In the genomic region with DNA sequence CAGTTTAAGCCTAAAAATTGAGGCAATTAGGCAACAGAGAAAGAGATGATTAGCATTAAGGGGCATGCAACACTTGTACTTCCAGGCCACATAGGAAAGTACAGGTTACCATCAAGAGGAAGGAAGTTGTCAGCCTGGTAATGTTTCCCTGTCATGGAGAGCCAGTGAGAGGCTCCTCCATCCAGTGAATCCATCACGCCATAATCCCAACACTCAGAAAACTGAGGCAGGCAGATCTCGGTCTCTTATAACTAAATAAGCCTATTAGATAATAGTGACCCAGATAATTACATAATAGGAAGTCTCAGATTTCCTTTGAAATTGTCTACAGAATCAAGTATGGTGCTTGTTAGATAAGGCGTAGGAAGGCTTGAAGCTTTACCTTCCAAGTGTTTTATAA, we compare ENCODE assay signal across 8 mouse cellular contexts. TPM values are rescaled to one million over a fixed set of nuclear protein-coding genes. Genes with fewer than 3 reads are reported as not detected.
DNase-seq lines count a peak whose midpoint lies in the region; ATAC-seq and TF ChIP-seq lines count a peak whose summit lies in the region.

No protein-coding gene starts in this region.

- H3K27ac ChIP-seq in forebrain, postnatal 0 days (ENCODE audit: low read depth, low read length), result no peak overlapping the region
- H3K27ac ChIP-seq in forebrain, embryonic 16.5 days (ENCODE audit: low read length), result no peak overlapping the region
- no peak overlapping the region for H3K27ac ChIP-seq in kidney, embryonic 16.5 days (ENCODE audit: low read length)
- no peak overlapping the region for H3K27ac ChIP-seq in CH12.LX (ENCODE audit: insufficient read depth, low read depth)
- H3K27ac ChIP-seq in limb, embryonic 15.5 days, result no peak overlapping the region

- H3K36me3 ChIP-seq in forebrain, postnatal 0 days (ENCODE audit: insufficient read depth), result no peaks in the 10 kb centered on the region
- H3K36me3 ChIP-seq in forebrain, embryonic 16.5 days (ENCODE audit: control insufficient read depth, insufficient read depth), result no peaks in the 10 kb centered on the region
- no peaks in the 10 kb centered on the region for H3K36me3 ChIP-seq in kidney, embryonic 16.5 days (ENCODE audit: insufficient read depth, low read length)
- no peaks in the 10 kb centered on the region for H3K36me3 ChIP-seq in CH12.LX (replicated peaks in 1 of 2; ENCODE audit: control insufficient read depth in 1 of 2, insufficient read depth in 1 of 2, low read length in 1 of 2)
- no peaks in the 10 kb centered on the region for H3K36me3 ChIP-seq in limb, embryonic 15.5 days

- no peak overlapping the region for H3K9ac ChIP-seq in forebrain, postnatal 0 days
- H3K9ac ChIP-seq in forebrain, embryonic 16.5 days (replicated peaks; ENCODE audit: low read depth, low read length), result no peak overlapping the region
- H3K9ac ChIP-seq in kidney, embryonic 16.5 days (replicated peaks; ENCODE audit: low read length), result no peak overlapping the region
- peak overlapping the region; percentile 51; the same call in 1 of the 2 replicates for H3K9ac ChIP-seq in CH12.LX (ENCODE audit: insufficient read depth, low read depth)
- H3K9ac ChIP-seq in limb, embryonic 15.5 days, result no peak overlapping the region

- TF ChIP-seq EP300 in CH12.LX (IDR thresholded peaks at IDR 0.05; ENCODE audit: low read length), result no peak

- no peak overlapping the region; the same call in 1 of the 2 replicates for H3K4me2 ChIP-seq in forebrain, postnatal 0 days (ENCODE audit: low read depth)
- H3K4me2 ChIP-seq in forebrain, embryonic 16.5 days (ENCODE audit: low read length), result no peak overlapping the region
- H3K4me2 ChIP-seq in kidney, embryonic 16.5 days (replicated peaks; ENCODE audit: low read depth, low read length), result peak overlapping the region; percentile 57; the same call in 1 of the 2 replicates
- peak overlapping the region; percentile 67 for H3K4me2 ChIP-seq in CH12.LX (ENCODE audit: insufficient read depth, low read depth, poor library complexity, severe bottlenecking)
- H3K4me2 ChIP-seq in limb, embryonic 15.5 days, result peak overlapping the region; percentile 39; the same call in 1 of the 2 replicates

- no peak for TF ChIP-seq RAD21 in CH12.LX (IDR thresholded peaks at IDR 0.05; ENCODE audit: low read depth, low read length)

- no peak for ATAC-seq in forebrain, postnatal 0 days
- no peak for ATAC-seq in forebrain, embryonic 16.5 days
- ATAC-seq in kidney, embryonic 16.5 days (ENCODE audit: low FRiP score, low TSS enrichment), result no peak
- ATAC-seq in limb, embryonic 15.5 days (ENCODE audit: insufficient number of reproducible peaks, low FRiP score, low TSS enrichment, low read depth), result no peak

- no peaks in the 10 kb centered on the region for H3K9me3 ChIP-seq in forebrain, postnatal 0 days (ENCODE audit: low read length)
- no peaks in the 10 kb centered on the region for H3K9me3 ChIP-seq in forebrain, embryonic 16.5 days (ENCODE audit: control insufficient read depth, low read length)
- H3K9me3 ChIP-seq in kidney, embryonic 16.5 days (ENCODE audit: low read length), result no peaks in the 10 kb centered on the region
- no peaks in the 10 kb centered on the region for H3K9me3 ChIP-seq in CH12.LX (replicated peaks; ENCODE audit: low read length)
- no peaks in the 10 kb centered on the region for H3K9me3 ChIP-seq in limb, embryonic 15.5 days

- dilution Hi-C loops in CH12.LX (cut with MboI; ENCODE audit: extremely low pct_ligation_motif_present, extremely low pct_unique_long_range_greater_than_20kb, low sequenced_read_pairs), result no loop called here

- H3K4me3 ChIP-seq in forebrain, postnatal 0 days (ENCODE audit: low read depth, low read length), result peak overlapping the region; percentile 48; the same call in 1 of the 2 replicates
- no peak overlapping the region for H3K4me3 ChIP-seq in forebrain, embryonic 16.5 days (replicated peaks; ENCODE audit: low read length)
- peak overlapping the region; percentile 60; the same call in 1 of the 2 replicates for H3K4me3 ChIP-seq in kidney, embryonic 16.5 days (ENCODE audit: low read length)
- peak overlapping the region in 2 of 3 experiments; percentile 23 to 50 for H3K4me3 ChIP-seq in CH12.LX (replicated peaks in 1 of 3; ENCODE audit: low read depth in 2 of 3, low read length in 2 of 3, poor library complexity in 1 of 3)
- no peak overlapping the region for H3K4me3 ChIP-seq in limb, embryonic 15.5 days

- DNase-seq in forebrain, postnatal 0 days, result no peak
- DNase-seq in kidney, postnatal 10 days, result no peak
- no peak for DNase-seq in CH12.LX (ENCODE audit: extremely low read depth)
- no peak for DNase-seq in thymus, postnatal 4 days
- no peak for DNase-seq in retina, postnatal 1 day

- no peak for TF ChIP-seq POLR2A in CH12.LX (IDR thresholded peaks at IDR 0.05; ENCODE audit: low read depth, low read length)

- no peaks in the 10 kb centered on the region for H3K4me1 ChIP-seq in forebrain, postnatal 0 days (ENCODE audit: insufficient read depth)
- peaks cover 2% of the 10 kb centered on the region; the same call in 1 of the 2 replicates for H3K4me1 ChIP-seq in forebrain, embryonic 16.5 days (replicated peaks; ENCODE audit: control insufficient read depth, insufficient read depth, low read length)
- no peaks in the 10 kb centered on the region for H3K4me1 ChIP-seq in kidney, embryonic 16.5 days (ENCODE audit: insufficient read depth, low read length)
- peaks cover 3 to 15% of the 10 kb centered on the region in 2 experiments; a peak in 2 of 4 replicates for H3K4me1 ChIP-seq in CH12.LX (ENCODE audit: control insufficient read depth in 1 of 2, insufficient read depth in 2 of 2)
- no peaks in the 10 kb centered on the region for H3K4me1 ChIP-seq in limb, embryonic 15.5 days

- H3K27me3 ChIP-seq in forebrain, postnatal 0 days (ENCODE audit: insufficient read depth, low read length), result no peaks in the 10 kb centered on the region
- no peaks in the 10 kb centered on the region for H3K27me3 ChIP-seq in forebrain, embryonic 16.5 days (replicated peaks; ENCODE audit: control insufficient read depth, insufficient read depth, low read length)
- no peaks in the 10 kb centered on the region for H3K27me3 ChIP-seq in kidney, embryonic 16.5 days (ENCODE audit: insufficient read depth, low read length)
- H3K27me3 ChIP-seq in CH12.LX (replicated peaks), result no peaks in the 10 kb centered on the region
- 0 out of 2 replicates have a peak, but pooled peaks cover 4% of the 10 kb centered on the region for H3K27me3 ChIP-seq in limb, embryonic 15.5 days

- 74% methylated on average over 3 of the region's 3 CpGs for WGBS in forebrain, postnatal 0 days
- 73% methylated on average over 3 of the region's 3 CpGs for WGBS in forebrain, embryonic 16.5 days
- WGBS in kidney, embryonic 16.5 days, result 71% methylated on average over 3 of the region's 3 CpGs
- WGBS in limb, embryonic 15.5 days, result 68% methylated on average over 3 of the region's 3 CpGs

- in situ Hi-C loops in CH12.LX (cut with MboI; ENCODE audit: low pct_ligation_motif_present, low pct_unique_long_range_greater_than_20kb, low sequenced_read_pairs), result no loop called here

- H3K79me2 ChIP-seq in CH12.LX (replicated peaks; ENCODE audit: control insufficient read depth, extremely low read depth, insufficient read depth, poor library complexity, severe bottlenecking), result no peaks in the 10 kb centered on the region

- no peak for TF ChIP-seq CTCF in forebrain, postnatal 0 days (IDR thresholded peaks at IDR 0.05; ENCODE audit: low read depth)
- TF ChIP-seq CTCF in CH12.LX (conservative IDR thresholded peaks at IDR 0.05 in 1 of 2, IDR thresholded peaks at IDR 0.05 in 1 of 2; ENCODE audit: low read depth in 2 of 2, low read length in 2 of 2), result no peak

TF ChIP-seq in CH12.LX, 34 proteins besides CTCF, POLR2A, EP300 and RAD21:
- TF ChIP-seq IRF4 (IDR thresholded peaks at IDR 0.05; ENCODE audit: low read depth, low read length) (no peak), MAFK (IDR thresholded peaks at IDR 0.05; ENCODE audit: insufficient replicate concordance, low read length) (no peak), CHD2 (IDR thresholded peaks at IDR 0.05; ENCODE audit: low read length) (no peak), MEF2A (IDR thresholded peaks at IDR 0.05; ENCODE audit: borderline replicate concordance, low read depth, low read length) (no peak), HCFC1 (IDR thresholded peaks at IDR 0.05; ENCODE audit: low read depth, low read length) (peak; percentile 34)
TF ChIP-seq in CH12.LX: peak in this region for 1.

RNA-seq across cellular contexts. Expression of a gene that starts 1.0 kb away (rescaled TPM):
- total RNA-seq in forebrain, postnatal 0 days (2014; rRNA removed), result 95.7 and 106 TPM in 2 replicates
- 144 and 148 TPM in 2 replicates for polyA plus RNA-seq in forebrain, postnatal 0 days (2015; fragmentation: Nextera tagmentation; extraction: Ambion mirVana)
- 108 and 110 TPM in 2 replicates for polyA plus RNA-seq in forebrain, embryonic 16.5 days (2015; fragmentation: Nextera tagmentation; extraction: Ambion mirVana)
- 128 and 139 TPM in 2 replicates for polyA plus RNA-seq in kidney, embryonic 16.5 days (2015; fragmentation: Nextera tagmentation; extraction: Ambion mirVana)
- total RNA-seq in CH12.LX (2012; rRNA removed), result 51.9 and 58.5 TPM in 2 replicates
- total RNA-seq in CH12.LX (2014; rRNA removed), result 98.4 and 109 TPM in 2 replicates
- 60.3 and 79.3 TPM in 2 replicates for polyA plus RNA-seq in CH12.LX (2012; ENCODE audit: insufficient read length, low read depth)
- 99.5 and 109 TPM in 2 replicates for polyA plus RNA-seq in limb, embryonic 15.5 days (2015; fragmentation: Nextera tagmentation; extraction: Ambion mirVana)

RNA-seq across cellular contexts. Expression of a gene that starts 14.3 kb away (rescaled TPM):
- 38.4 and 50.7 TPM in 2 replicates for total RNA-seq in forebrain, postnatal 0 days (2014; rRNA removed)
- 85.4 and 89.6 TPM in 2 replicates for polyA plus RNA-seq in forebrain, postnatal 0 days (2015; fragmentation: Nextera tagmentation; extraction: Ambion mirVana)
- polyA plus RNA-seq in forebrain, embryonic 16.5 days (2015; fragmentation: Nextera tagmentation; extraction: Ambion mirVana), result 106 and 110 TPM in 2 replicates
- polyA plus RNA-seq in kidney, embryonic 16.5 days (2015; fragmentation: Nextera tagmentation; extraction: Ambion mirVana), result 93.2 and 94.5 TPM in 2 replicates
- total RNA-seq in CH12.LX (2012; rRNA removed) (45.6 and 53.2 TPM in 2 replicates), CH12.LX (2014; rRNA removed) (61.5 and 65.8 TPM in 2 replicates)
- polyA plus RNA-seq in CH12.LX (2012; ENCODE audit: insufficient read length, low read depth), result 60.7 and 75.7 TPM in 2 replicates
- polyA plus RNA-seq in limb, embryonic 15.5 days (2015; fragmentation: Nextera tagmentation; extraction: Ambion mirVana), result 78.4 and 86.2 TPM in 2 replicates

RNA-seq across cellular contexts. Expression of a gene that starts 23.9 kb away (rescaled TPM):
- total RNA-seq in forebrain, postnatal 0 days (2014; rRNA removed), result 5.8 and 9.4 TPM in 2 replicates
- polyA plus RNA-seq in forebrain, postnatal 0 days (2015; fragmentation: Nextera tagmentation; extraction: Ambion mirVana), result 6.0 and 8.5 TPM in 2 replicates
- polyA plus RNA-seq in forebrain, embryonic 16.5 days (2015; fragmentation: Nextera tagmentation; extraction: Ambion mirVana), result 7.1 and 7.6 TPM in 2 replicates
- polyA plus RNA-seq in kidney, embryonic 16.5 days (2015; fragmentation: Nextera tagmentation; extraction: Ambion mirVana), result 8.5 and 9.5 TPM in 2 replicates
- total RNA-seq in CH12.LX (2012; rRNA removed), result 2.5 and 3.2 TPM in 2 replicates
- 9.0 and 9.8 TPM in 2 replicates for total RNA-seq in CH12.LX (2014; rRNA removed)
- polyA plus RNA-seq in CH12.LX (2012; ENCODE audit: insufficient read length, low read depth), result 5.6 and 6.8 TPM in 2 replicates
- polyA plus RNA-seq in limb, embryonic 15.5 days (2015; fragmentation: Nextera tagmentation; extraction: Ambion mirVana), result 4.7 and 4.9 TPM in 2 replicates

Comparison
In these comparisons a context has a peak if more than half of its experiments do, and no peak if none do; other contexts are left out.
1. H3K4me3 ChIP-seq: peak in forebrain, postnatal 0 days (single experiment), kidney, embryonic 16.5 days (single experiment) and CH12.LX (2 of 3); none in forebrain, embryonic 16.5 days (single experiment) and limb, embryonic 15.5 days (single experiment).
2. H3K4me2 ChIP-seq: peak in kidney, embryonic 16.5 days (single experiment), CH12.LX (single experiment) and limb, embryonic 15.5 days (single experiment); none in forebrain, postnatal 0 days (single experiment) and forebrain, embryonic 16.5 days (single experiment).